Mouse (Mus musculus) liver, adult 2 months (tissue): ENCODE measurements around the gene H2-Ab1.

Experiments
- CTCF ChIP-seq: fragments of 200-500 bp; IDR thresholded peaks from 2 replicates; pipeline ENCODE4 v1.5.1; 2011; ENCODE audit warnings: low read depth, low read length, control low read depth
- POLR2A ChIP-seq: fragments of 200-500 bp; IDR thresholded peaks from 2 replicates; pipeline ENCODE4 v1.6.1; 2011; ENCODE audit warnings: low read length, control low read depth; ENCODE audit not compliant: insufficient read depth; ENCODE audit errors: extremely low read depth

GRCm38 (mm10) chr17:34238706-34239105 lies 18.8 kb upstream of the H2-Ab1 start, which contains the start of gene H2-Ob:
- no peak for TF ChIP-seq CTCF
- no peak for TF ChIP-seq POLR2A
